Mouse (Mus musculus) testis, adult 2 months (tissue): Measurements from ENCODE around the gene Pmvk. TPM values are rescaled to one million over a fixed set of nuclear protein-coding genes. Genes with fewer than 3 reads are reported as not detected.

Source experiments
- H3K27ac ChIP-seq: fragments of 200-500 bp; 2 replicates; pipeline ENCODE4 v1.5.1; 2012; ENCODE audit warnings: low read depth, low read length; ENCODE audit not compliant: control insufficient read depth, insufficient read depth
- H3K27me3 ChIP-seq: fragments of 200-500 bp; 2 replicates; pipeline ENCODE4 v1.6.1; 2012; ENCODE audit warnings: mild to moderate bottlenecking, low read length, moderate library complexity; ENCODE audit not compliant: control insufficient read depth, insufficient read depth
- H3K36me3 ChIP-seq: fragments of 200-500 bp; 2 replicates; pipeline ENCODE4 v1.6.1; 2012; ENCODE audit warnings: mild to moderate bottlenecking, low read length; ENCODE audit not compliant: control insufficient read depth, insufficient read depth
- H3K4me1 ChIP-seq: fragments of 200-500 bp; 2 replicates; pipeline ENCODE4 v1.6.1; 2012; ENCODE audit warnings: low read length; ENCODE audit not compliant: control insufficient read depth, insufficient read depth
- H3K4me3 ChIP-seq: fragments of 200-500 bp; 2 replicates; pipeline ENCODE4 v1.5.1; 2012; ENCODE audit warnings: low read depth, mild to moderate bottlenecking, low read length, moderate library complexity, mixed read lengths; ENCODE audit not compliant: control insufficient read depth
- CTCF ChIP-seq: fragments of 200-500 bp; IDR thresholded peaks from 2 replicates; pipeline ENCODE4 v1.5.1; 2012; ENCODE audit warnings: low read depth, mild to moderate bottlenecking, inconsistent platforms, low read length, moderate library complexity; ENCODE audit not compliant: control insufficient read depth, insufficient read depth, insufficient replicate concordance
- POLR2A ChIP-seq: fragments of 200-500 bp; IDR thresholded peaks from 2 replicates; pipeline ENCODE4 v1.6.1; 2012; ENCODE audit warnings: low read depth, mild to moderate bottlenecking, inconsistent platforms, low read length, moderate library complexity; ENCODE audit not compliant: control insufficient read depth
- polyA plus RNA-seq: library from polyadenylated mRNA; depleted of rRNA; stranded (reverse); fragments of >200 nt; gene quantifications from 2 replicates; pipeline ENCODE4 v1.2.3, GENCODE M21; 2012

The Pmvk gene
- polyA plus RNA-seq, 1 experiment, result 23.1 TPM

DNA sequence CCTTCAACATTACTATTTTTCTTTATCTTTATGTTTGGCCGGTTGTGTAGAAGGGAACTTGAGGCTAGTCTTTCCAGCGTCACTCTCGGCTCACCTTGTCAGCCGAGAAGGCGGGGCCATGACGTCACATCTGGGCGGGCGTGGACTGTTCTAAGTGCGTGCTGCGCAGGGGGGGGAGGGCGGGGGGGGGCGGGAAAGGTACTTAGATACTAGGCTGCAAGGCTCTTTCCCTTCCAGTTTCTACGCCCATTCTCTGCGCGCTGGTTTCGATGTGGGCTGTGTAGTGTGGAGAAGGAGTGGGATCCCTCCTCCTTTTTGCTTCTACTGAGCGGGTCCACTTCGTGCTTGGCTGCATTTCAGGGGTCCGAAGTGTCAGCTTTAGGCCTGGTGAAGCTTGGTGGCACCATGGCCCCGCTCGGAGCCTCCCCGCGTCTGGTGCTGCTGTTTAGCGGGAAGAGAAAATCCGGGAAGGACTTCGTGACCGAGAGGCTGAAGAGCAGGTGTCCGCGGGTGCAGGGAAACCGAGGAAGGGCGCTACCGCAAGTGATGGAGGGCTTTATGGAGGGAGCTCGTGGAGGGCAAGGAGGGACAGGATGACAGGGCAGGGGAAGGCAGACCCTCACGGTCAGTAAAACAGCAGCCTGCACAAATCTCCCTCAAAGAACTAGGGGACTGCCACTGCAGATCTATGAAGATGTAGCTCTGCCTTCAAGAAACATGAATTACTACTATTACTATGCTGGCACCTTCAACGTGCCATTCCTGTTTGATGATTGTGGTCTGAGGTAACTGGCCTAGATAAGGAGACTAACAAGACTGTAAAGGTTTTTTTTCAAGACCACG lies 4.8 kb downstream of the Pmvk start:
- Histone ChIP-seq H3K36me3 (no peaks in the 10 kb centered on the region), H3K27ac (no peak overlapping the region; the same call in 1 of the 2 replicates), H3K27me3 (no peaks in the 10 kb centered on the region), H3K4me3 (peak overlapping the region; percentile 87), H3K4me1 (no peaks in the 10 kb centered on the region; the same call in 1 of the 2 replicates)
- TF ChIP-seq CTCF, result no peak
- 0 out of 2 replicates have a peak, but pooled peaks have one; percentile 17 for TF ChIP-seq POLR2A

DNA sequence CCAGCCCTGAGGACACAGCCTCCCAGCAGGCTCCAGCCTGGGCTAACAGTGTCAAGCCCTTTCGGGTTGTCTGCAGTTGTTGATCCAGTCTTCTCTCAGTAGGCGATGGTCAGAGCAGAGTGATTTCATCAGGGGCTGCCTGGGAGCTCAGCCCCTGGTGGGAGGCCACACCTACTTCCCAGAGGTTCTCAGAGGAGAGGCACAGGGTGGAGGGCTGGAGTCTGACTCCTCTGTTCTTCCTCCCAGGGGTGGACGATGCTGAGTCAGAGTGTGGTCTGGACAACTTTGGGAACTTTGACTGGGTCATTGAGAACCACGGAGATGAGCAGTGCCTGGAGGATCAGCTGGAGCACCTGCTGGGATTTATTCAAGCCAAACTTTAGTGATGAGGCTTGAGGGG lies 13.9 kb downstream of the Pmvk start:
- Histone ChIP-seq H3K27ac (no peak overlapping the region), H3K27me3 (no peaks in the 10 kb centered on the region), H3K4me1 (peaks cover 2% of the 10 kb centered on the region), H3K36me3 (no peaks in the 10 kb centered on the region), H3K4me3 (no peak overlapping the region)
- no peak for TF ChIP-seq CTCF
- no peak for TF ChIP-seq POLR2A

- TF ChIP-seq POLR2A (no peak), CTCF (no peak)
These were observed 17.9 kb downstream of the Pmvk start for GRCm38 (mm10) chr3:89472280-89472679.

GRCm38 (mm10) chr3:89473838-89474237 lies 19.5 kb downstream of the Pmvk start:
- no peak for TF ChIP-seq POLR2A
- no peak for TF ChIP-seq CTCF
- H3K4me3 ChIP-seq, result no peak overlapping the region
- H3K27me3 ChIP-seq, result no peaks in the 10 kb centered on the region
- no peak overlapping the region for H3K27ac ChIP-seq
- peaks cover 2% of the 10 kb centered on the region; the same call in 1 of the 2 replicates for H3K4me1 ChIP-seq
- H3K36me3 ChIP-seq, result no peaks in the 10 kb centered on the region

More at GRCm38 (mm10) chr3:89472280-89472679, 17.9 kb downstream of the Pmvk start:
- Histone ChIP-seq H3K27ac (no peak overlapping the region), H3K36me3 (no peaks in the 10 kb centered on the region), H3K27me3 (no peaks in the 10 kb centered on the region), H3K4me3 (no peak overlapping the region), H3K4me1 (peaks cover 2% of the 10 kb centered on the region; the same call in 1 of the 2 replicates)

- Histone ChIP-seq H3K27me3 (no peaks in the 10 kb centered on the region), H3K36me3 (no peaks in the 10 kb centered on the region), H3K27ac (no peak overlapping the region), H3K4me3 (no peak overlapping the region), H3K4me1 (no peaks in the 10 kb centered on the region)
- TF ChIP-seq CTCF (no peak), POLR2A (no peak)
These were observed 24.7 kb downstream of the Pmvk start for GRCm38 (mm10) chr3:89479055-89479454.

- TF ChIP-seq CTCF, result peak; percentile 62; the same call in 1 of the 2 replicates
- no peak for TF ChIP-seq POLR2A
- Histone ChIP-seq H3K36me3 (no peaks in the 10 kb centered on the region), H3K27ac (no peak overlapping the region), H3K27me3 (no peaks in the 10 kb centered on the region), H3K4me3 (no peak overlapping the region), H3K4me1 (peaks cover 4% of the 10 kb centered on the region)
These were observed 27.1 kb downstream of the Pmvk start for GRCm38 (mm10) chr3:89481488-89481887.

DNA sequence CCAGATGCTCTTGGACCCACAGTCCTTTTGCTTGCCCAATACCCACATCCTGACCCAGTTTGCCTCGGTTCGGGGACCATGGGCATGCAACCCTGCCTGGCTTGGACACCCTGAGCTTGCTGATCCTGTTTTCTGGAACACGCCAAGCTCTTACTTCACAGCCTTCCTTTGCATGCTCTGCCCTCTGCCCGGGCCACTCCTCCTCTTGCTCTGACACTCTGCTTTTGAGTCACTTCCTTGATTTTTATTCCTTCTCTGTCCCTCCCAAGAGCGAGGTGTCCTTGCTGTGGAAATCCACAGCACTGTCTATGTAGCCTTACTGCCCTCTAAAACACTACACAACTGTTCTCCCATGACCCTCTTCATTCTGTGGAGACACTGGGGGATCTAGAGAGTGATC lies 27.9 kb downstream of the Pmvk start:
- Histone ChIP-seq H3K27me3 (no peaks in the 10 kb centered on the region), H3K36me3 (no peaks in the 10 kb centered on the region), H3K4me3 (no peak overlapping the region), H3K4me1 (peaks cover 4% of the 10 kb centered on the region), H3K27ac (no peak overlapping the region)
- TF ChIP-seq CTCF (no peak), POLR2A (no peak)

GRCm38 (mm10) chr3:89484766-89485524 lies 30.6 kb downstream of the Pmvk start:
- Histone ChIP-seq H3K36me3 (no peaks in the 10 kb centered on the region), H3K4me1 (peaks cover 4% of the 10 kb centered on the region), H3K27me3 (no peaks in the 10 kb centered on the region), H3K27ac (no peak overlapping the region), H3K4me3 (peak overlapping the region; percentile 21)
- TF ChIP-seq POLR2A (no peak), CTCF (peak; percentile 90)
